Mouse (Mus musculus): ENCODE measurements at regions not wholly inside any gene's neighbourhood (a gene's known extent, or its start where the extent isn't known, plus 50 kb on each side); places are given as distances from the start of the nearest gene placed in this dataset.

DNA sequence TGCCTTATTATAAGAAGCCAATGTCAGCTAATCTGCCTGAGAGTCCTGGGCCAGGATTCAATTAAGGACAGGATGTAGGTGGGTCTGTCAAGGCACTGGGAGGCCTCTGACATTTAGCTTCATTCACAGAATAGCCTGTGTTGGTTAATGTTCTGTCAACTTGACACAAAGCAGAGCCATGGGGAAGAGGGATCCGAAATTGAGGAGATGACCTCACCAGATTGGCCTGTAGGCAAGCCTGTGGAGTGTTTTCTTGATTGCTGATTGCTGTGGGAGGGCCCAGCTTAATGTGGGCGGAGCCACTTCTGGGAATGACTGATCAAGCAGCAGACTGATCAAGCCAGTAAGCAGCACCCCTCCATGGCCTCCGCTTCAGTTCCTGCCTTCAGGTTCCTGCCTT, 548.5 kb downstream of the Dok5 start:
- in situ Hi-C loops (cut with MboI; ENCODE audit: low pct_ligation_motif_present, low pct_unique_long_range_greater_than_20kb, low sequenced_read_pairs): no loop called here
- Histone ChIP-seq H3K79me2 (replicated peaks; ENCODE audit: control insufficient read depth, extremely low read depth, insufficient read depth, poor library complexity, severe bottlenecking) (no peaks in the 10 kb centered on the region), H3K27me3 (replicated peaks) (no peaks in the 10 kb centered on the region), H3K27ac (ENCODE audit: insufficient read depth, low read depth) (no peak overlapping the region), H3K4me3 (replicated peaks in 1 of 3; ENCODE audit: low read depth in 2 of 3, low read length in 2 of 3, poor library complexity in 1 of 3) (no peak overlapping the region), H3K9me3 (replicated peaks; ENCODE audit: low read length) (peaks cover 73% of the 10 kb centered on the region), H3K9ac (ENCODE audit: insufficient read depth, low read depth) (no peak overlapping the region), H3K36me3 (replicated peaks in 1 of 2; ENCODE audit: control insufficient read depth in 1 of 2, insufficient read depth in 1 of 2, low read length in 1 of 2) (no peaks in the 10 kb centered on the region), H3K4me2 (ENCODE audit: insufficient read depth, low read depth, poor library complexity, severe bottlenecking) (no peak overlapping the region), H3K4me1 (ENCODE audit: control insufficient read depth in 1 of 2, insufficient read depth in 2 of 2) (no peaks in the 10 kb centered on the region)
- no peak for DNase-seq (ENCODE audit: extremely low read depth)
- dilution Hi-C loops (cut with MboI; ENCODE audit: extremely low pct_ligation_motif_present, extremely low pct_unique_long_range_greater_than_20kb, low sequenced_read_pairs): no loop called here
- TF ChIP-seq USF1 (IDR thresholded peaks at IDR 0.05; ENCODE audit: low read depth, low read length) (no peak), KAT2A (IDR thresholded peaks at IDR 0.05; ENCODE audit: insufficient replicate concordance, low read length) (no peak), MYC (IDR thresholded peaks at IDR 0.05; ENCODE audit: low read depth, low read length) (no peak), GABPA (IDR thresholded peaks at IDR 0.05; ENCODE audit: insufficient replicate concordance, low read depth, low read length) (no peak), POLR2AphosphoS2 (IDR thresholded peaks at IDR 0.05; ENCODE audit: low read depth, low read length) (no peak), TBP (conservative IDR thresholded peaks at IDR 0.05; ENCODE audit: low read depth, low read length) (no peak), ZKSCAN1 (IDR thresholded peaks at IDR 0.05; ENCODE audit: borderline replicate concordance, low read depth, low read length) (no peak), EP300 (IDR thresholded peaks at IDR 0.05; ENCODE audit: low read length) (no peak), MAX (IDR thresholded peaks at IDR 0.05; ENCODE audit: low read length) (no peak), POLR2A (IDR thresholded peaks at IDR 0.05; ENCODE audit: low read depth, low read length) (no peak), BHLHE40 (IDR thresholded peaks at IDR 0.05; ENCODE audit: low read depth, low read length) (no peak), IRF4 (IDR thresholded peaks at IDR 0.05; ENCODE audit: low read depth, low read length) (no peak), MEF2A (IDR thresholded peaks at IDR 0.05; ENCODE audit: borderline replicate concordance, low read depth, low read length) (no peak), ZC3H11A (IDR thresholded peaks at IDR 0.05; ENCODE audit: low read depth, low read length) (no peak), ZMIZ1 (IDR thresholded peaks at IDR 0.05; ENCODE audit: low read depth, low read length) (no peak), HCFC1 (IDR thresholded peaks at IDR 0.05; ENCODE audit: low read depth, low read length) (no peak), ETS1 (conservative IDR thresholded peaks at IDR 0.05; ENCODE audit: low read depth, low read length) (no peak), JUND (conservative IDR thresholded peaks at IDR 0.05; ENCODE audit: low read depth, low read length) (no peak), ELF1 (IDR thresholded peaks at IDR 0.05; ENCODE audit: low read depth, low read length) (no peak), CTCF (conservative IDR thresholded peaks at IDR 0.05 in 1 of 2, IDR thresholded peaks at IDR 0.05 in 1 of 2; ENCODE audit: low read depth in 2 of 2, low read length in 2 of 2) (no peak)

GRCm38 (mm10) chr2:171279319-171279718, 547.7 kb downstream of the Dok5 start:
- Histone ChIP-seq H3K4me1 (ENCODE audit: control insufficient read depth in 1 of 2, insufficient read depth in 2 of 2) (no peaks in the 10 kb centered on the region), H3K4me3 (replicated peaks in 1 of 3; ENCODE audit: low read depth in 2 of 3, low read length in 2 of 3, poor library complexity in 1 of 3) (no peak overlapping the region), H3K27me3 (replicated peaks) (no peaks in the 10 kb centered on the region), H3K27ac (ENCODE audit: insufficient read depth, low read depth) (no peak overlapping the region), H3K9ac (ENCODE audit: insufficient read depth, low read depth) (no peak overlapping the region), H3K4me2 (ENCODE audit: insufficient read depth, low read depth, poor library complexity, severe bottlenecking) (no peak overlapping the region), H3K9me3 (replicated peaks; ENCODE audit: low read length) (peaks cover 77% of the 10 kb centered on the region), H3K36me3 (replicated peaks in 1 of 2; ENCODE audit: control insufficient read depth in 1 of 2, insufficient read depth in 1 of 2, low read length in 1 of 2) (no peaks in the 10 kb centered on the region), H3K79me2 (replicated peaks; ENCODE audit: control insufficient read depth, extremely low read depth, insufficient read depth, poor library complexity, severe bottlenecking) (no peaks in the 10 kb centered on the region)
- in situ Hi-C loops (cut with MboI; ENCODE audit: low pct_ligation_motif_present, low pct_unique_long_range_greater_than_20kb, low sequenced_read_pairs) (no loop called here), dilution Hi-C loops (cut with MboI; ENCODE audit: extremely low pct_ligation_motif_present, extremely low pct_unique_long_range_greater_than_20kb, low sequenced_read_pairs) (no loop called here)
- TF ChIP-seq EP300 (IDR thresholded peaks at IDR 0.05; ENCODE audit: low read length) (no peak), MAX (IDR thresholded peaks at IDR 0.05; ENCODE audit: low read length) (no peak), KAT2A (IDR thresholded peaks at IDR 0.05; ENCODE audit: insufficient replicate concordance, low read length) (no peak), MAFK (IDR thresholded peaks at IDR 0.05; ENCODE audit: insufficient replicate concordance, low read length) (no peak), MEF2A (IDR thresholded peaks at IDR 0.05; ENCODE audit: borderline replicate concordance, low read depth, low read length) (no peak), ZKSCAN1 (IDR thresholded peaks at IDR 0.05; ENCODE audit: borderline replicate concordance, low read depth, low read length) (no peak), TBP (conservative IDR thresholded peaks at IDR 0.05; ENCODE audit: low read depth, low read length) (no peak), USF1 (IDR thresholded peaks at IDR 0.05; ENCODE audit: low read depth, low read length) (no peak), NELFE (IDR thresholded peaks at IDR 0.05; ENCODE audit: low read depth, low read length) (no peak), JUND (conservative IDR thresholded peaks at IDR 0.05; ENCODE audit: low read depth, low read length) (no peak), MYC (IDR thresholded peaks at IDR 0.05; ENCODE audit: low read depth, low read length) (no peak), RAD21 (IDR thresholded peaks at IDR 0.05; ENCODE audit: low read depth, low read length) (no peak), ZNF384 (IDR thresholded peaks at IDR 0.05; ENCODE audit: low read depth, low read length) (no peak), CHD1 (IDR thresholded peaks at IDR 0.05; ENCODE audit: low read depth, low read length) (no peak)
- DNase-seq (ENCODE audit: extremely low read depth): no peak

Data from CH12.LX (cell line).